Mouse (Mus musculus) lung, embryonic 16.5 days (tissue): ENCODE results near the gene Tpt1. TPM values are rescaled to one million over a fixed set of nuclear protein-coding genes. Genes with fewer than 3 reads are reported as not detected.
"Not testable (repeated sequence)": the region's sequence is repeated elsewhere in the genome, so short reads cannot be mapped to it uniquely, and the experiment has no call there.

ENCODE experiments used
- ATAC-seq: fragments of 200-750 bp; cut with Nextera tagmentation; 2 replicates; pipeline ENCODE4 v1.8.0; 2017; ENCODE audit warnings: low read depth, mild to moderate bottlenecking, moderate library complexity
- H3K27ac ChIP-seq: fragments of 300-500 bp; sonication (generic); 2 replicates; pipeline ENCODE4 v1.5.1; 2014; ENCODE audit warnings: mild to moderate bottlenecking, control low read depth, low read length
- H3K27me3 ChIP-seq: fragments of 300-500 bp; sonication (generic); 2 replicates; pipeline ENCODE4 v1.6.1; 2014; ENCODE audit warnings: low read depth, low read length, mixed read lengths; ENCODE audit not compliant: control insufficient read depth, insufficient read depth
- H3K36me3 ChIP-seq: fragments of 300-500 bp; sonication (generic); 2 replicates; pipeline ENCODE4 v1.6.1; 2014; ENCODE audit warnings: low read length; ENCODE audit not compliant: control insufficient read depth, insufficient read depth
- H3K4me1 ChIP-seq: fragments of 300-500 bp; sonication (generic); replicated peaks from 2 replicates; pipeline ENCODE4 v1.6.1; 2014; ENCODE audit warnings: low read length, mixed read lengths; ENCODE audit not compliant: control insufficient read depth, insufficient read depth
- H3K4me2 ChIP-seq: fragments of 300-500 bp; sonication (generic); 2 replicates; pipeline ENCODE4 v1.6.1; 2014; ENCODE audit warnings: low read depth, low read length, control low read depth
- H3K4me3 ChIP-seq: fragments of 300-500 bp; sonication (generic); 2 replicates; pipeline ENCODE4 v1.5.1; 2014; ENCODE audit warnings: mild to moderate bottlenecking, low read length, control low read depth
- H3K9ac ChIP-seq: fragments of 300-500 bp; sonication (generic); 2 replicates; pipeline ENCODE4 v1.6.1; 2014; ENCODE audit warnings: low read length, control low read depth
- H3K9me3 ChIP-seq: fragments of 300-500 bp; sonication (generic); 2 replicates; pipeline ENCODE4 v1.6.1; 2016; ENCODE audit warnings: low read length; ENCODE audit not compliant: control insufficient read depth
- WGBS: fragments of 180-500 bp; shearing (Covaris S2); extraction: QIAGEN DNeasy Blood & Tissue Kit; methylation state at CpG from one replicate; pipeline ENCODE4 v1.1.7; 2014; 5-methylcytosine and 5-hydroxymethylcytosine counted together
- polyA plus RNA-seq: library from polyadenylated mRNA; unstranded; fragments of >200 nt; fragmentation: Nextera tagmentation; extraction: Ambion mirVana; gene quantifications from 2 replicates; pipeline ENCODE4 v1.2.1, GENCODE M21; 2015

Gene Tpt1
- polyA plus RNA-seq, 1 experiment from 2014 or later: 987 TPM

DNA sequence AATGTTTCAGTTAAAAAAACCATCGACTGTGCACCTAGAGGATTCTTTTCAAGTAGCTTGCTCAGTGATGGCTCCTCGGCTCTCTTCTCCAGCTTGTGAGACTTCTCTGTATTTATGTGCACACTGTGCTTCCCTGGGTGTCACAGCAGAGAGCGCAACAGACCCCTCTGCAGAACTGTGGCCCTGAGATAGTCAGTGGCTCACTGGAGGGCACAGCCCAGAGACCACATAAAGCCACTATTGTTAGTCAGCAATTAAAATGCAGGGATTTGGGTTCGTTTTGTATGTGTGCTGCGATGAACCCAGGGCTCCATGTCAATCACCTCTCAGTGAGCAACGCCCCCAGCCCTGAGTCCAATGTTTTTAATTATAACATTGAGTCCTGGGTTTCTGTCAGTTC, 5.9 kb downstream of the Tpt1 start:
- WGBS: 73% methylated on average over 6 of the region's 6 CpGs
- Histone ChIP-seq H3K36me3 (peaks cover 34% of the 10 kb centered on the region), H3K4me1 (peaks cover 7% of the 10 kb centered on the region), H3K27ac (no peak overlapping the region), H3K9ac (no peak overlapping the region), H3K27me3 (no peaks in the 10 kb centered on the region), H3K4me3 (no peak overlapping the region), H3K9me3 (no peaks in the 10 kb centered on the region), H3K4me2 (no peak overlapping the region)
- ATAC-seq: no peak

DNA sequence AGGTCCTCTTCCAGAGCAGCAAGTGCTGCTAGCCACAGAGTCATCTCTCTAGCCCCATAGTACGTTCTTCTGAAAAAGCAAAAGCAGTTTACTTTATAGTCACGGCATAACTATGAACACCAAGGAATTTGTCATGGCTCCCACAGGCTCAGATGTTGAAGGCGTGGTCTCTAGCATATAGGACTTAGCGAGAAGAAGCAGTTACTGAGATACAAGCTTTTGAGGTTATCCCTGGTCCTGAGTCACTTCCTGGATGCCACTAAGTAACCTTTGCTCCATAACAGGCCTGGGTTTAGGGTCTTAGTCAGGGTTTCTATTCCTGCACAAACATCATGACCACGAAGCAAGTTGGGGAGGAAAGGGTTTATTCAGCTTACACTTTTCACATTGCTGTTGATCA, 7.1 kb downstream of the Tpt1 start:
- no peak for ATAC-seq
- Histone ChIP-seq H3K36me3 (peaks cover 29% of the 10 kb centered on the region), H3K4me2 (no peak overlapping the region), H3K27ac (no peak overlapping the region), H3K27me3 (no peaks in the 10 kb centered on the region), H3K9me3 (0 out of 2 replicates have a peak, but pooled peaks cover under 1% of the 10 kb centered on the region), H3K4me1 (peaks cover 3% of the 10 kb centered on the region; the same call in 1 of the 2 replicates), H3K4me3 (no peak overlapping the region), H3K9ac (no peak overlapping the region)
- 82% methylated on average over 5 of the region's 5 CpGs for WGBS

DNA sequence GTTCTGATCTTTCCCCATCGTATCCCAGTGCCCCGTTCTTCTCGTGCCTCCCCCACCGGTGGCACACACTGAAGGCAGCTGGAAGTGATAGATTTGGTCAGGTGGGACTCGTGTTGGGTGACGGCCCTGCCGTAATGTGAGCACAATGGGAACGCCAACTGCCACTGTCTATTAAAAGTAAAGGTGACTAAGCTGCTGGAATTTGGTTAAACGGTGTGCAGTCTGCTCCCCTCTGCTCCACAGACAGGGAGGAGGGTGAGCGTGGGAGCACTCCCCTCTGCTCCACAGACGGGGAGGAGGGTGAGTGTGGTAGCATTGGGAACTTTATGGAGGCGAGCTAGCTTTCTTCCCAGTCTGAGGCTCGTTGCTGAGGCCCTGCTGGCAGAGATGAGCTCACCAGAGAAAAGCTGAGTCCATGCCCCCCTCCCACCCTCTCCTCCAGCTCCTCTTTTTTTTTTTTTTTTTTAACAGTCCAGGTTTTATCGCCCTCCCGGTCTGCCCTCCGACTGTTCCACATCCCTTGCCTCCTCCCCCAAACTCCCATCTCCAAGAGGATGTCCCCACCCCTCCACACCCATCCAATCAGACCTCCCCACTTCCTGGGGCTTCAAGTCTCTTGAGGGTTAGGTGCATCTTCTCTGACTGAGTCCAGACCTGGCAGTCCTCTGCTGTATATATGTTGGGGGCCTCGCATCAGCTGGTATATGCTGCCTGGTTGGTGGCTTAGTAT, 10.5 kb downstream of the Tpt1 start:
- H3K36me3 ChIP-seq: no peaks in the 10 kb centered on the region
- H3K9me3 ChIP-seq: 0 out of 2 replicates have a peak, but pooled peaks cover 2% of the 10 kb centered on the region
- no peak overlapping the region for H3K4me2 ChIP-seq
- no peak overlapping the region for H3K27ac ChIP-seq
- 57% methylated on average over 17 of the region's 17 CpGs for WGBS
- no peaks in the 10 kb centered on the region for H3K4me1 ChIP-seq
- no peak overlapping the region for H3K9ac ChIP-seq
- H3K27me3 ChIP-seq: no peaks in the 10 kb centered on the region
- H3K4me3 ChIP-seq: no peak overlapping the region
- no peak for ATAC-seq

DNA sequence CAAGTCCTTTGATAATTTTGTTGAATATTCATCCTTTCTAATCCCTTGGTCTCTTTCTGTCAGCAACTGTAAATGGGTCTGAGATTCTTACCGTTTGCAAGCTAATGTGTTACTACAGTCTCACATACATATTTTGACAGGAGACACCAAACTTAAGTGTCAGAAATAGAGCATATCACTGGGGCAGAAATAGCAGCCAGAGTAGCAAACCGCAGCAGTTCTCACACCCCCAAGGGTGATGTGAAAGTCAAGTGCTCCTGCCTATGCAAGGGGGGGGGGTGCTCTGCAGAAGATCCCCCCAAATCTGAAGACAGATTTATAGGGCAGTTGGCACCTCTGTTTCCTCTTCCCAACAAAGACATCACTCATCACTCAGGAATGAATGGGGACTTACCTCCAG, 13.3 kb downstream of the Tpt1 start:
- Histone ChIP-seq H3K27ac (no peak overlapping the region), H3K27me3 (no peaks in the 10 kb centered on the region), H3K9ac (no peak overlapping the region), H3K36me3 (no peaks in the 10 kb centered on the region), H3K4me3 (no peak overlapping the region), H3K4me2 (no peak overlapping the region), H3K4me1 (peaks cover 5% of the 10 kb centered on the region; the same call in 1 of the 2 replicates), H3K9me3 (0 out of 2 replicates have a peak, but pooled peaks cover 2% of the 10 kb centered on the region)
- WGBS: 44% methylated on average over 2 of the region's 2 CpGs
- no peak for ATAC-seq

DNA sequence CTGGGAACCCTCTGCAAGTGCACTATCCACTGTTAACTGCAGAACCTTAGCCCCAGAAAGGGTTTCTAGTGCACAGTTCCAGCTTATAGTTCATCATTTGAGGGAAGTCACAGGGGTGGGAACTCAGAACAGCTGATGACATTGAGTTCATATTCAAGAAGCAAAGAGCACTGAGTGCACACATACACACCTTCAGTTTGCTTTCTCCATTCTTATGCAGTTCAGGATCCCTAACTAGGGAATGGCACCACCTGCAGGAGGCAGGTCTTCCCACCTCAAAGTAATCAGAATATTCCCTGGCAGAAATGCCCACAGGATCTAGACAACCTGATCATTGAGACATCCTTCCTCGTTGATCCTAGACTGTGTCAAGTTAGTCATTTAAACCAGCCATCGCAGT, 14.7 kb downstream of the Tpt1 start:
- no peak overlapping the region for H3K4me3 ChIP-seq

DNA sequence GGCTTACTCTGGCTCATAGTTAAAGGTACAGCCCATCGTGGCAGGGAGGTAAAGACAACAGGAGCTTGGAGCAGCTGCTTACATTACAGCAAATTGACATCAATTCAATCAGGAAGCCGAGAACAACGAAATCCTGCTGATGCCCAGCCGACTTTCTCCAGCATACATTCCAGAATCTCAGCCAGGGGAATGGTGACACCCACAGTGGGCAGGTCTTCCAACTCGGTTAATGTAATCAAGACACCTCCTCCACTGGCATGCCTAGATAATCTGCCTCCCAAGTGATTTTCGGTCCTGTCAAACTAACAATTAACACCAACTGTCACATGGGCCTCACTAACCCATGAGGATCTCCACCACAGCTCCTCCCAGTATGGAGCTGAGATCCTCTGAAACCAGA, 17.8 kb downstream of the Tpt1 start:
- peak overlapping the region; percentile 86; the same call in 1 of the 2 replicates for H3K27ac ChIP-seq
- peaks cover 15% of the 10 kb centered on the region for H3K4me1 ChIP-seq
- no peak overlapping the region for H3K4me3 ChIP-seq
- 84% methylated on average over 6 of the region's 6 CpGs for WGBS
- H3K36me3 ChIP-seq: no peaks in the 10 kb centered on the region
- no peak for ATAC-seq
- no peak overlapping the region for H3K9ac ChIP-seq
- no peaks in the 10 kb centered on the region for H3K27me3 ChIP-seq
- H3K9me3 ChIP-seq: no peaks in the 10 kb centered on the region
- no peak overlapping the region for H3K4me2 ChIP-seq

More for the DNA sequence above, 14.7 kb downstream of the Tpt1 start:
- Histone ChIP-seq H3K9me3 (0 out of 2 replicates have a peak, but pooled peaks cover 2% of the 10 kb centered on the region), H3K27ac (no peak overlapping the region), H3K9ac (no peak overlapping the region), H3K27me3 (no peaks in the 10 kb centered on the region), H3K4me1 (peaks cover 13% of the 10 kb centered on the region), H3K4me2 (no peak overlapping the region), H3K36me3 (no peaks in the 10 kb centered on the region)
- no peak for ATAC-seq
- 73% methylated on average over 2 of the region's 2 CpGs for WGBS

DNA sequence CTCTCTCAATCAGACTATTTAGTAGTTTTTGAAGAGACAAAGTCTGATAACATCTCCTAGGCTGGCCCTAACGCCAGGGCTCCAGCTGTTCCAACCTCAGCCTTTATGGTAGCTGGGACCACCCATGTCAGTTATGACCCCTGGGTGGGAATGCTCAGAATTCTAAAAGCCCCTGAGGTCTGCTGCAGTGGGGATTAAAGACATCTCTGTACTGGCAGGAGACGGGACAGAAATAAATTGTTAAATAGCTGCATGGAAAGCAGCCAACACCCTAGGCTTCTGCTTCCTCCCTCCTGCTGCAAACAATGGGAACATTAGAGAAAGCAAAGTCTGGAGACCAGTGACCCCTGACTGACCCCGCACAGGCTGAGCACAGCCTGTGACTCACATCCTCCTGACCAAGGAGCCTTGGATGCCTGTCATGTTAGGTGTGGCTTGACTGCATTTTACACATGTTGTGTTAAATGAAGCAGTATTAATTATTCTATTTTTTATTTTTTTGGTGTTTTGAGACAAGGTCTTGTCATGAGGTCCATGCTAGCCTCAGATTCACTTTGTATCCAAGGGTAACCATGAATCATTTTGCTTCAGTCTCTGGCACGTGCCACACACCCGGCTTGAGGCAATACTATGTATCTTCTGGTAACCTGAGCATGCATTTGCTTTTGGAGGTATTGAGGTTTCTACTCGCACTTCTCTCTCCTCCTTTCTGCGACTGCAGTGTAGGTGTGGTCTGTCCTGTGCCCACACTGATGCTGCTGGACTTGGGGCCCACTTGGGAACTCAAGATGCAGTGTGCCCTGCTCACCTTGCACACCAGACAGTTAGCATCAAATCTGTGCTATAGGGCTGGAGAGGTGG, 18.9 kb downstream of the Tpt1 start:
- Histone ChIP-seq H3K27ac (peak overlapping the region; percentile 86), H3K27me3 (no peaks in the 10 kb centered on the region), H3K4me3 (no peak overlapping the region), H3K4me2 (no peak overlapping the region), H3K4me1 (peaks cover 15% of the 10 kb centered on the region), H3K9ac (no peak overlapping the region), H3K36me3 (no peaks in the 10 kb centered on the region), H3K9me3 (no peaks in the 10 kb centered on the region)
- 11% methylated on average over 7 of the region's 7 CpGs for WGBS
- ATAC-seq: peak; percentile 94

DNA sequence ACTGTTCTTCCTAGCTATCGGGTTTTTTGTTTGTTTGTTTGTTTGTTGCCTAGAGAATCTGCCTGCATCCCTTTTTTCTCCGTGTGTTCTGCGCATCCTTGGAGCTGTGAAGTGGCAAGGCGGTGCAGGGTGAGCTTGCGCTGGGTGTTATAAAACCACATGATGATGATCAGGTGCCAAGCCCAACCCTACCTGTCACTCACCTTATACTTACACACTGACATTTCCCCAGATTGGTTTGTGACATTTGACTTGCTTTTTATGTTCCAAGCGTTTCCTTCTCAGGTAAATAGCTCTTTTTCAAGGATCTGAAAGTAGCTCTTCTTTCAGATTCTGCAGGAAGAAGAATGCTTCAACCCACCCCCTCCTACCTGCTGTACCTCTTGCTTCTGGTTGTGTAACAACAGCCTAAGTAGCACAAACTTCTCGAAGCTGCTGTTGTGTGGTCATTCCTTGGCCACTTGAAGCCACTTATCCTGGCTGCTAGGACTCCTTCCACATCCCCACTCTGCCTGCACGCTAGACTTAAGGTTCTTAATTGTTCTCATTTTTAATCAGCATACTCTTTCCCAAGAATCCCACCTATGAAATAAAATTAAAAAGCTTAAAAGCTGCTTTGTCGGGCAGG, 21.9 kb downstream of the Tpt1 start:
- Histone ChIP-seq H3K4me2 (no peak overlapping the region), H3K4me1 (peaks cover 15% of the 10 kb centered on the region), H3K4me3 (no peak overlapping the region), H3K27ac (no peak overlapping the region), H3K9ac (no peak overlapping the region), H3K9me3 (no peaks in the 10 kb centered on the region), H3K27me3 (no peaks in the 10 kb centered on the region), H3K36me3 (no peaks in the 10 kb centered on the region)
- ATAC-seq: no peak
- 64% methylated on average over 9 of the region's 9 CpGs for WGBS

DNA sequence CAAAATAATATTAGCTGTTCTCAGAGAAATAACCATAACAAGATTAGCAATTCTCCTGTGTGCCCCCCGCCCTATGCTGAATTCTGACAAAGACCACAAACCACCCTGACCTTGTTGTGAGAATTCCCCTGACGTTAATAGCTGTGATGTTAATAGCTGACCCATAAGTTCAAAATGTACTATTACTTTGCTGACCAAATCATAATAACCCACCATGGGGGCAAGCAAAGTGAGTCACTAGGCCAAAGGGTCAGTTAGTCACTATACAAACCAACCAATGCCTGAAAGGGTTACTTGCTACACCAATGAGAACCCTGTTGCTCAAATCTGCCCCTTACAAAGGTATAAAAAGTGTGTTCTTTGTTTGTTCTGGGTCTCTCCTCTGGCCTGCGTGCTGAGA, 23.1 kb downstream of the Tpt1 start:
- not testable (repeated sequence) for H3K4me2 ChIP-seq, H3K4me3 ChIP-seq, H3K9ac ChIP-seq, H3K36me3 ChIP-seq, H3K9me3 ChIP-seq, ATAC-seq, H3K27me3 ChIP-seq, H3K27ac ChIP-seq
- peaks cover 11% of the 10 kb centered on the region for H3K4me1 ChIP-seq
- 80% methylated on average over 3 of the region's 3 CpGs for WGBS
